Mouse (Mus musculus) thymus, postnatal 14 days (tissue): ENCODE results near the gene Frmpd3.
"Not testable (repeated sequence)": the region's sequence is repeated elsewhere in the genome, so short reads cannot be mapped to it uniquely, and the experiment has no call there.

Experiments
- DNase-seq: peaks from one replicate; pipeline ENCODE4 v3.0.0; 2021

The Frmpd3 gene

GRCm38 (mm10) chrX:140341656-140342392 lies at the start of gene Frmpd3:
TSS of gene Frmpd3 (plus strand) at chrX:140342263.
- DNase-seq, result no peak

- no peak for DNase-seq
Observed at GRCm38 (mm10) chrX:140303731-140304130, 38.3 kb upstream of the Frmpd3 start.

- no peak for DNase-seq
Observed at GRCm38 (mm10) chrX:140305652-140306051, 36.4 kb upstream of the Frmpd3 start.

- no peak for DNase-seq
Observed at GRCm38 (mm10) chrX:140317931-140318330, 24.1 kb upstream of the Frmpd3 start.

GRCm38 (mm10) chrX:140319131-140319530 lies 22.9 kb upstream of the Frmpd3 start:
- no peak for DNase-seq

- DNase-seq, result not testable (repeated sequence)
Observed at GRCm38 (mm10) chrX:140320671-140321070, 21.4 kb upstream of the Frmpd3 start.

- DNase-seq, result no peak
Observed at GRCm38 (mm10) chrX:140342393-140343163, 515 bp downstream of the Frmpd3 start.

- DNase-seq, result no peak
Observed at GRCm38 (mm10) chrX:140375628-140376027, 33.6 kb downstream of the Frmpd3 start.

GRCm38 (mm10) chrX:140399986-140400385 lies 57.9 kb downstream of the Frmpd3 start:
- DNase-seq, result no peak

GRCm38 (mm10) chrX:140402904-140403303 lies 60.8 kb downstream of the Frmpd3 start:
- peak; percentile 3 for DNase-seq

GRCm38 (mm10) chrX:140406079-140406478 lies 64.0 kb downstream of the Frmpd3 start:
- DNase-seq, result no peak

GRCm38 (mm10) chrX:140406501-140406900 lies 64.4 kb downstream of the Frmpd3 start:
- DNase-seq, result no peak

GRCm38 (mm10) chrX:140407593-140407992 lies 65.5 kb downstream of the Frmpd3 start:
- DNase-seq, result no peak

GRCm38 (mm10) chrX:140418467-140418866 lies 76.4 kb downstream of the Frmpd3 start:
- DNase-seq, result no peak

- no peak for DNase-seq
Observed at GRCm38 (mm10) chrX:140427124-140427523, 85.1 kb downstream of the Frmpd3 start.

- DNase-seq, result peak; percentile 28
Observed at GRCm38 (mm10) chrX:140428252-140428651, 86.2 kb downstream of the Frmpd3 start.

- no peak for DNase-seq
Observed at GRCm38 (mm10) chrX:140429985-140430384, 87.9 kb downstream of the Frmpd3 start.

- DNase-seq, result no peak
Observed at GRCm38 (mm10) chrX:140430506-140430905, 88.4 kb downstream of the Frmpd3 start.

GRCm38 (mm10) chrX:140431981-140432380 lies 89.9 kb downstream of the Frmpd3 start:
- no peak for DNase-seq

- DNase-seq, result no peak
Observed at GRCm38 (mm10) chrX:140432786-140433185, 90.7 kb downstream of the Frmpd3 start.

- DNase-seq, result no peak
Observed at GRCm38 (mm10) chrX:140437906-140438305, 95.8 kb downstream of the Frmpd3 start.

- no peak for DNase-seq
Observed at GRCm38 (mm10) chrX:140445551-140445950, 103.5 kb downstream of the Frmpd3 start.

- no peak for DNase-seq
Observed at GRCm38 (mm10) chrX:140450071-140450470, 108.0 kb downstream of the Frmpd3 start.

- DNase-seq, result peak; percentile 91
Observed at GRCm38 (mm10) chrX:140456279-140456731, 114.2 kb downstream of the Frmpd3 start, which contains the start of gene Prps1. TSS of gene Prps1 (plus strand) at chrX:140456613.
